Mouse (Mus musculus) liver, embryonic 14.5 days (tissue): ENCODE measurements around the gene Sema6c.

Source experiments
- CTCF ChIP-seq: IDR thresholded peaks from 2 replicates; pipeline ENCODE4 v1.5.1; 2016; ENCODE audit warnings: antibody characterized with exemption, low read depth, control low read depth
- EP300 ChIP-seq: IDR thresholded peaks from 2 replicates; pipeline ENCODE4 v1.6.1; 2016; ENCODE audit warnings: antibody characterized with exemption, low read depth

DNA sequence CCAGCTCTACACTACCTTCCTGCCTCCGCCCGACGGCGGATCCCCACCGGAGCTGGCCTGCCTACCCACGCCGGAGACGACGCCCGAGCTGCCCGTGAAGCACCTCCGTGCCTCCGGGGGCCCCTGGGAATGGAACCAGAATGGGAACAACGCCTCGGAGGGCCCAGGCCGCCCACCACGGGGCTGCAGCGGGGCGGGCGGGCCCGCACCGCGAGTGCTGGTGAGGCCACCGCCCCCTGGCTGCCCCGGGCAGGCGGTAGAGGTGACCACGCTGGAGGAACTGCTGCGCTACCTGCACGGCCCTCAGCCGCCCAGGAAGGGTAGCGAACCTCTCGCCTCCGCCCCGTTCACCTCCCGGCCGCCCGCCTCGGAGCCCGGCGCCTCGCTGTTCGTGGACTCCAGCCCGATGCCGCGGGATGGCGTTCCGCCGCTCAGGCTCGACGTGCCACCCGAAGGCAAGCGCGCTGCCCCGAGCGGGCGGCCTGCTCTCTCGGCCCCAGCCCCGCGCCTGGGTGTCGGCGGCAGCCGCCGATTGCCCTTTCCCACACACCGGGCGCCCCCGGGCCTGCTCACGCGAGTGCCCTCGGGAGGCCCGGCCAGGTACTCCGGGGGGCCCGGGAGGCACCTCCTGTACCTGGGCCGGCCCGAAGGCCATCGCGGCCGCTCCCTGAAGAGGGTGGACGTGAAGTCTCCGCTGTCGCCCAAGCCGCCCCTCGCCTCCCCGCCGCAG, 12.4 kb downstream of the Sema6c start:
- no peak for TF ChIP-seq CTCF
- no peak for TF ChIP-seq EP300
